Mouse (Mus musculus) cerebellum, adult 9-10 months (tissue): Measurements from ENCODE around the gene Ahsg.

Experiments
- DNase-seq: peaks from one replicate; pipeline ENCODE4 v3.0.0; 2022

Gene Ahsg

GRCm38 (mm10) chr16:22947371-22947770, 56.3 kb downstream of the Ahsg start:
- no peak for DNase-seq
